Mouse (Mus musculus) layer of hippocampus, postnatal 25 days (tissue): ENCODE data around the gene 2610301B20Rik. TPM values are rescaled to one million over a fixed set of nuclear protein-coding genes. Genes with fewer than 3 reads are reported as not detected.

Source experiments
- microRNA-seq, 2 experiments: library from miRNA; unstranded; fragments of <30 nt; microRNA quantifications; one replicate each; pipeline ENCODE4 v1.2.0; 2021
- total RNA-seq, 2 experiments: library from RNA; stranded (reverse); gene quantifications; 2 replicates each; pipeline ENCODE4 v1.2.3; 2021

Gene 2610301B20Rik
- total RNA-seq, 2 experiments from 2014 or later: 35.5 to 37.6 TPM

Small RNAs within 50 kb of the gene (microRNA-seq; reads per million reads assigned to microRNA genes)
- 0 reads per million in 2 experiments for gene Mir3471-1
- gene n-TSaga9: 11.2 to 11.4 reads per million in 2 experiments
